Mouse (Mus musculus) retina, postnatal 7 days (tissue): ENCODE measurements around the gene Stx7.
A peak's percentile ranks its signal among the peaks of the same experiment; 100 is the strongest.
"Not testable (repeated sequence)": the region's sequence is repeated elsewhere in the genome, so short reads cannot be mapped to it uniquely, and the experiment has no call there.

ENCODE experiments used
- DNase-seq: peaks from one replicate; pipeline ENCODE4 v3.0.0-alpha.2; 2012; ENCODE audit warnings: low read depth, low spot score

The Stx7 gene

DNA sequence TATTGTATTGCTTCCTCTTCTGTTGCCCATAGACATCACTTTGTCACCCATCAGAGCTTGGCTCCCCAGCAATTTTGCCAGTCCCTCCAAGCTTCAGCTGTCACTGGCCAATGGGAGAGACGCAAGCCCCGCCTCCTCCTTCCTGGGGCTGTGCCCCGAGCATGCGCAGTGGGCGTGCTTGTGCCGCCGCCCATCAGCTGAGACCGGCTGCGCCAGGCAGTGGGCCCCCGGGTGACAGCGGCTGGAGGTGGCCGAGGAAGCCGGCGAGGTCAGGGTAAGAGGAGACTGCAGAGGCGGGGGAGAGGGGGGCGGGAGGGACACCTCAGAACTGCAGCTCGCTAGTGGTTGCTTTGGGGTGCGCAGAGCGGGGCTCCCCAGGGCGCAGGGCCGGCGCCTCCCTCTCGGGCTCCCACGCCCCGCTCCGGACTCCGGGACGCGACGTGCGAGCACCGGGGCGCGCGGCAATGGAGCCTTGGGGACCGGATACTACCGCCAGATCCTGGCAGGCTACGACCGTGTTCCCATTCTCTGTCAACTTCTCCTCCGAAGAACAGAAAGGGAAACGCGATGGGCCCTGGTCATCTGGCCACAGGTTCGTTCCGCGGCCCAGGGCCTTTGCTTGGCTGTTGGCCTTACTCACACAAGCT lies at the start of gene Stx7:
TSS of gene Stx7 (plus strand) at position 168 of the 647 bp plus-strand sequence.
- peak; percentile 83 for DNase-seq

DNA sequence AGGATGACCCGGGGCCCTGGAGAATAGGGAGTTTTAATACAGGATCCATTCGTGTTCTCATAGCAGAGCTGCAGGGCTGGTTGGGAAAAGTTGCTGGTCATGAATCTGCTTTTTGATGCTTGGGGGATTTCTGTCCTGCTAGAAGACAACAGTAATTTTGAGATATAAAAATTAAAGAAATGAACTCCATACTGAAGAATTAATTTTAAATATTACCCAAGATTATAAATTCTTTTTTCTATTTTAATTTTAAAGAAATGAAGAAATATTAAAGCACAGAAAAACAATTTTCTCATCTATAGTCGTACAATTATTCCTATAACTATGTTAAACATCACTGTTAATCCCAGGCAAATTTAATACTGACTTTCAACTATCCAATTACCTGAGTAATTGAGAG lies 47.3 kb upstream of the Stx7 start, which contains the start of gene Taar8c:
TSS of gene Taar8c (minus strand) at position 101 of the 400 bp plus-strand sequence.
- not testable (repeated sequence) for DNase-seq

DNA sequence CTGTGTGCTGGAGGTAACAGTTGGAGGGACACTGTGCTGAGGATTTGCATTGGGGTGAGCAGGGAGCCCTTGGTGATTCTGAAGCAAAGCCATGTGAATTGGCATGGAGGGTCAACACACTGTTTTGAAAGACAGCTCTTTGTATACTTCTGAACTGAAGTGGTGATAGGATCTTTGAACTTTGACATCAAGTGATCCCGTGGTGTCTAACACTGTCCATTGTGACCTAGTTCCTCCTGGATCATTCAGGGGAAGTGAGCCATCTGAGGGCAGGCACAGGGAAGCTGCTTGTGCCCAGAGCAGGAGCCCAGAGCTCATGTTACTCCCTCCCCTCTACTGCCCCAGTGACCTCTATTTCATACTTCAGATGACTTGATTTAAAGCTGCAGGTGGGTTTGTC lies 45.8 kb upstream of the Stx7 start:
- not testable (repeated sequence) for DNase-seq

DNA sequence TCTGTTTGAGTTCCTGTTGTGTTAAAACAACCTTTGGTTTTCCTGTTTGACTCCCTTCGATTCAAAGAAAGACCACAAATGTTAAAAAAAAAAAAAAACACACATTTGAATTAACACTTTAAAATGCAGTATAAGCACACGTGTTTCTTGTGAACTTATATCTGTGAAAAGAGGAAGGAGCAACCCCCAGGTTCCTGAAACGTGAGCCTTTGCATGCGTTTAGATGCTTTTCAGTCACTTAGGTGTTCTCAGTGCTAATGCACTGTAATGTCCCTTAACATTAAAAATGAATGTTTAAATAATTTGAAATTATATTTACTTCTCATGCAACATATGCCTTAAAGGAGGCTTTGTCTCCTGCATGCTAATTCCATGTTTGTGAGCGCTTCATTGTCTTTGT lies 41.4 kb upstream of the Stx7 start:
- DNase-seq, result no peak

DNA sequence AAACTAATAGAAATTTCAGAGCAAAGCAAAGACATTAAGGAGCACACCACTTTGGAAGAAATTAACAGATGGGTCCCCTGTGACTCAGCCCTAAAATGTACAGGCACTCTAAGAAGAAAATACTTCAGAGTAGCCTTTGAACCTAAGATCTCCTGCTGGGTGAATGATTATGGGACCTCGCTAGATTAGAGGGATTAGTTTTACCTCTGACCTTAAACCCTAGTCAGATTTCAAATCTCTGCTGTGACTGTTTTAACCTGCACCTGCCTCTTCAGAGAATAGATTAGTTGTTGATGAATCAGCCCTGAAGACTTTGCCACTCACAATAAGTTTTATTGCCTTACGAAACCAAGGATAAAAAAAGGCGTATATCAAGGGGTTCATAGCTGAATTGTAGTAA lies 40.9 kb upstream of the Stx7 start:
- no peak for DNase-seq

DNA sequence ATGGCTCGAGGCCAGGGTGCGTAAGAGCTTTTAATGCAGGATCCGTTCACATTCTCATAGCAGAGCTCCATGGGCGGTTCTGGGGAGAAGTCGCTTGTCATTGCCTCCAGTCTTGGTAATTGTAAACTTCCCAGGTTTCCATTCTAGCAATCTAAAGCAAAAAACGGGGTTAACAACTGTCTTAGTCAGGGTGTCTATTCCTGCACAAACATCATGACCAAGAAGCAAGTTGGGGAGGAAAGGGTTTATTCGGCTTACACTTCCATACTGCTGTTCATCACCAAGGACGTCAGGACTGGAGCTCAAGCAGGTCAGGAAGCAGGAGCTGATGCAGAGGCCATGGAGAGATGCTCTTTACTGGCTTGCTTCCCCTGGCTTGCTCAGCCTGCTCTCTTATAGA lies 39.7 kb upstream of the Stx7 start, which contains the start of gene Taar9:
TSS of gene Taar9 (minus strand) at position 101 of the 400 bp plus-strand sequence.
- not testable (repeated sequence) for DNase-seq

DNA sequence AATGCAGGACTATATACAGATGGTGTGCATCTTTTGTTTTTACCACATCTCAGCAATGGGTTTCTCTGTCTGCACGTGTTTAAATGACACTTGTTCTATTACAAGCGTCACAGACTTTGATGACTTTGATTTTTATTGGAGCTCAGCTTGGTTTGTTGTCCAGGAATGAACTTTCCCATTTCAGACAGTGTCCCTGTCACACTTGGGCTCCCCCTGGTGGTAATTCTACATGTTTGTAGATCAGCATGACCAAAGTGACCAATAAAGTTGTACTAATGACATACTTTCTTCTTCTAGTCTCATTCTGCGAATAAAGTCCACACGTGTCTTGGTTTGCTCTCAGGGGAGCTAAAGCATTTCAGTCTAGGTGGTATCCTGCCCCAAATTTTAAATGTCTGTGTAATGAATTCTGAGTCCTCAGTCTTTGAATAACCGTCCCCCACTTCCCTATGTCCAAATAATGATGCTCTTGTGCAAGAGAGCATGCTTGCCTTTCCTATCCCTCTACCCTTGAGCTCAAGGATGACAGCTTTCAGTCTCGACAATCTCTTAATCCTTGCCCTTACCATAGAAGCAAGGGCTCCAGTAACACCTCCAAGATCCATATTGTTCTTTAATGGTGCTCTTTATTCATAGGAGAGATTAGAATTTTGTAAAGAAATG lies 37.9 kb upstream of the Stx7 start:
- DNase-seq, result peak; percentile 49

DNA sequence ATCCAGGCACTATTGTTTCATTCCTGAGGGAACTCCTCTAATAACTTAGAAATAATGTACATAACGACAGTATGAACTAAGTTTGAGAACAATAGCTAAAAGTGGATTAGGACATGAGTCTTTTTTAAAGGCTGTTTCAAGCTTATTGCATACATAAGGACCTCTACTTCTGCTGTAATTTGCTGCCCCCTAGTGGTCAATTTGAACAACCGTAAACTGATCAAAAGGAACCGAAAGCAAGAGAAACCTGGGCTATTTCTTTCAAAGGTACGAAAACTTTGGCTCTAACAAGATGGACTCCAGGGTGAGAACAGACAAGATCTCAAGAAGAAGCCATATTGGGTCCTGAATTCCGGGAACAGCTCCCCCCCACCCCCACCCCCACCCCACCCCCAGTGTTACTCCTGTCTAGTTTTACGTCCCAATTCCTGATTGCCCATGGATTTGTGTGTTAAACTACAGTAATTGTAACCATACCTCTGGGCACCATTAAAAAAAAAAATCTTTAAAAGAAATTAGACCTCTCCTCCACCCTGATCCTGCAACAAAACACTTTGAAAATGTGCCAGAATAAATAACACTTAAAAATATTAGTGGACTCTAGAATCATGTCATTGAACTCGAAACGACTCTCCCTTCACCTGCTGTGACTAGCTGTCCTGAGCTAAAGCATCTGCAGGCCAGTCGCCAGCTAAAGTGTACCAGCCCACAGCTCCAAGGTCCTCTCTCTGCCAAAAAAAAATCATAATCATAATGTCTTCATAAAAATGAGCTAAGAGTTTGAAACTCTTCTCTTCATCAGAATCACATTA lies 17.4 kb upstream of the Stx7 start:
- peak; percentile 52 for DNase-seq

DNA sequence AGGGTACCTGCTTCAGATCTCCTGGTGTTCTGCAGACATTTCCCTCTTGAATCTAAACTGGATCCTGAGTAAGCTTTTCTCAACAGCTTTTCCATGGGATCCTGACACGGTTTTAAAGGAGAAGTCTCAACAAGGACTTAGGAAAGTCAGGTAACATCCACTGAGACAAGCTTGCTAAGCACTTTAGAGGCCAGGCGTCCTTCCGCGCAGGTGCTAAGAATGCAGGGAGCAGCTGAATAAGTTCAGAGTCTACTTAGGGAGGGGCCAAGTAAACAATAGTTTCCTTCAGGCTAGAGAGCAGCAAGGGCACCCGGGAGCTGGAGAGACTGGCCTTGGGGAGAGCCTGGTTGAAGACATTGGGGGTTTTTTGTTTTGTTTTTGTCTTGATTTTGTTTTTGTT lies 16.8 kb upstream of the Stx7 start:
- DNase-seq, result no peak

DNA sequence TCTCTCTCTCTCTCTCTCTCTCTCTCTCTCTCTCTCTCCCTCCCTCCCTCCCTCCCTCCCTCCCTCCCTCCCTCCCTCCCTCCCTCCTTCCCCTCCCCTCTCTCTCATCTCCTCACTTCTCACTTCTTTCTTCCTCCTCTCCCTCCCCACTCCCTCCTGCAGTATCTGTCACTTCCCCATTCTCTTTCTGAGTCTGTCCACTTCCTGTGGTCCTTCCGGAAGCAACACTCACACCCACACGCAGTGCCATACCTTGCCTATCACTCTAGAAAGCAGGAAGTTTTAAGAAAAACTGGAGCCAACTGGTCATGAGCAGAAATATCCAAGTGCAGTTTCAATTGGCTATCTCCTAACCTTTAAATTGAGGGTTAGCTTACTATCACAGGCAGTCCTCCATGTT lies 16.0 kb upstream of the Stx7 start:
- DNase-seq, result no peak

DNA sequence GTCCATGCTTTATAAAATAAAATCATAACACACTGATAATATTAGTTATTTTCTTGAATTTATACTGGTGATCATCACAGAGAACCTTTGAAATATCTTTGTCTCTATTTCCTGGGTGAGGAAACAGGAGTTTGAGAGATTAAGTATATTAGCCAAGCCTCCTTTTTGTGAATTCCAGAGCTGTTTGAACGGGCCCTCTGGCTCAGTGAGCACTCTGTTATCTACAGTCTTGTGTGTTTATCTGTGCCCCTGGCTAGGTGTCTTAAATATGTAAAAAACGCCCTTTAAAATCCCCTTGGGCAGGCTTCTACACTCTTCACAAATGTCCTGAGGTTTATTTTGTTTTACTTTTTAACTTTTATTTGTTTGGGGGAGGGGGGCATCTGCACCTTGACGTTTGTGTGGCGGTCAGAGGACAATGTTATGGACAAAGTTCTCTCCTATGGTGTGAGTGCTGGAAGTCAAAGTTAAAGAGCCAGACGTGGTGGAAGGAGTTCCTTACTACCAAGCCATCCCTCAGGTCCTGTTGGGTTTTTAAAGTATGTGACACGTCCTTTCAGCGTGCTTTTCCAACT lies 14.9 kb upstream of the Stx7 start:
- no peak for DNase-seq

DNA sequence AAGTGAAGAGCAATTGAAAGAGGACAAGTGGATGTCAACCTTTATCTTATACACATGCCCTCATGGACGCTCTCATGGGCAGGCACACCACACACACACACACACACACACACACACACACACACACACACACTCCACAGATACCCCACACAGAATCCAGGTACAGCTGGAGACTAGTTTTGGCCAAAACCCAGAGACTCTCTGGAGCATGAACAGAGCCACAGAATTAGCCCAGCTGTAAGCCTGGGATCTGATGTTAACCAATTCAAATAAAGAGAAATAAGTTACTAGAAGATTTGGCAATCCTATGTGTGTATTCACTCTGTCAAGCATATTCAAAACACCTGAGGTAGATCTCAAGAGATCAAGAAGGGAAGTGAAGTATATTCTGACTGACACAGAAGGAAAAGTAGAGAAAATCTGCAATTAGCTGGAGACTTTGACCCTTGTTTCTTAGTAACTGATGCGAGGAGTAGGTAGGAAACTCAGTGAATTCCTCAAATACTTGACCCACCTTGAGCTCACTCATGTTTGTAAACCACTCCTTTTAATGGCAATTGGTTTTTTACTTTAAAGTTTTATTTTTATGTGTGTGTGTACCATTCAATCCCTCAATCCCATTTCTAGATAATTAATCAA lies 10.4 kb upstream of the Stx7 start:
- no peak for DNase-seq

DNA sequence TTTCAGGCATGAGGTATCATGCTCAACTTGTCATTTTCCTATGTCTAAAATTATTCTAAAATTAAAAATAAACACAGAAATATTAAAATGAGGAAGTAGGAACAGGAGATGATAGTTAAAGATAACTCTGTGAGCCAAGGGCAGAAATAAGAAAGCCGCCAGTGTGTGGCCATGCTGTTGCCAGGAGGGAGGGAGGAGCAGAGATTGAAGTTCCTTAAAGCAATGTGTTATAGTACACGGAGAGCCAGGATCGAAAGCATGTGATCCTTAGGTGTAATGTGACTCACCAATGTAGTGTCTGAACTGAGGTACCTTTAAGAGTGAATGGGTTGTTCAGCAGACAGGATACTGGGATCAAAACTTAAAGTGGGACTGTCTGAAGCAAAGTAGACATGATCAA lies 6.4 kb upstream of the Stx7 start:
- no peak for DNase-seq

DNA sequence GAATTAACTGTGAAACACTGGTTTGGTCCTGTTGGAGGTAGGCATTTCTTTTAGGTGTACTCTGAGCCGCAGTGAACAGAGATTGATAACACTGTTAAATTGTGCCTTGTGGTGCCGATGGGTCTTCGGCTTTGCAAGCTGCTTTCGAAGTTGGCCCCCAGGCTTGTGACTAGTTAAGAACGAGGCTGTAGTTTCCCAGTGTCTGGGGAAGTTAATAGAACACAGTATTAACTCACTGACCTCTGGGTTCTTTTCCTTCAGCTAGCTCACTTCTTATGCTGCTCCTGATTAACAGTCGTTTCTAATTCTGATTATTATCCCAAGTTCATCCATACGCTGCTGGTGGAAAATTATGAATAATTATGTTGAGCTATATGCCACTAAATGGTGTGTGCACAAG lies 984 bp downstream of the Stx7 start:
- DNase-seq, result no peak

DNA sequence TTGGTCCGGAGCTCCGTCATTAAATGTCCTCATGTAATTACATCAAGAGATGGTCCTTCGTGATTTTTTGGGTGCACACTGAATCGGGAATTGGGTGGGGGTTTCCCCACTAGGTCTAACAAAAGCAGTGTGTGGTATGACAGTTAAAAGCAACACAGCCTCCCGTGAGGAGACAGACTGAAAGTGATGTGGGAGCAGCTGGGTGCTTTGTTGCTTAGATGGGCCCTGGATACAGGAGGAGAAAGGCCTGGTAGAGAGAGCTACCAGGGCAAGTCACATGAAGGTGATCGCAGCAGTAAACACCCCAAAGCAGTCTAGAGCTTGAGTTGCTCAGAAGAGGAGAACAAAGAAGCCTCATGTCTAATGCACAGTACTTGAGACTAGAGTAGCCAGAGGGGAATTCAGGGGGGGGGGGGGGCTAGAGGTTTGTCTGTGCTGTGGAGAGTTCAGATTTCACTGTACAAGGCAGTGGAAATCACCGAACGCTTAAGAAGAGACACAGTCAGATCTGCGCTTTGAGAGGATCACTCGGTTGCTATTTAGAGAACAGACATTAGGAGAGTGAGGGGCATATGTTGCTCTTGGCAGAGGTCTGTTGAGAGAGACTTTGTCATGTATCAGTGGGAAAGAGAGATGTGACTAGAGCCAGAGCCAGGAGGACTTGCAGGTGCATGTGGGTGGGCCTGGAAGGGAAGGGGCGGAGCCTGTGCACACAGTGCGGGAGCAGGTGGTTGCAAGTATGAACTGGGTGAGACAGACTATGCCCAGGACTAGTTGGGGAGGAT lies 9.6 kb downstream of the Stx7 start:
- no peak for DNase-seq

DNA sequence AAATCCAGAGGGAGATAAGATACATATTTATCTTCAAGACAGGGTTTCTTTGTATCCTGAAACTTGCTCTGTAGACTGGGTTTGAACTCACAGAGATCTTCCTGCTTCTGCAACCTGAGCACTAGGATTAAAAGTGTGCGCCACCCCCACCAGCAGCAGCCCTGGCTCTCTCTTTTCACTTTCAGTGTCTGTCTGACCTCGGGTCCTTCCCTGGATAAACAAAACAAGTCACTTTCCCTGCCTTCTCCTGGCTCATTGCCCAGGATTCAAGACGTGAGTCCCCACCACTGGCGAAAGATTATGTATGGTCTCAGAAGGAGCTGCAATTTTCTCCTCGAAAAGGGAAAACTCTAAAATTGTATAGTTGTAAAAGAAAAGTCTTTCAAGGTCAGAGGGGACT lies 10.5 kb downstream of the Stx7 start:
- no peak for DNase-seq

DNA sequence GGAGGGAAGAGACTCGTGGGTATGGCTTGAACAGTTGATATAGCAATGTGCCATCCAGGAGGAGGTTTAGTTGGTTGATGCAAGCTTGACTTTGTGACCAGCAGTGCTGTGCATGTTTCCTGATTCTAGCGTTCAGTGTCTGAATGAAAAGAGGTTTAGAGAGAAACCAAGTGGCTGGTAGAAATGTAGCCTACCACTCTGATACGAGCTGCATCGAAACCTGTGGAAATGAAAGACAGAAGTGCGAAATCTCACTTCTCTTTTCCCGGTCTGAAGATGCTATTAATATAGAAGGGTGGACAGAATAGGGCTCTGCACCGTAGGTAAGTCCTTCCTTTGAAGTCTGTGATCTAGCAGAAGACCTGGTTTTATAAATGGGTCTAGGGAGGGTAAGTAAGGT lies 11.2 kb downstream of the Stx7 start:
- no peak for DNase-seq

DNA sequence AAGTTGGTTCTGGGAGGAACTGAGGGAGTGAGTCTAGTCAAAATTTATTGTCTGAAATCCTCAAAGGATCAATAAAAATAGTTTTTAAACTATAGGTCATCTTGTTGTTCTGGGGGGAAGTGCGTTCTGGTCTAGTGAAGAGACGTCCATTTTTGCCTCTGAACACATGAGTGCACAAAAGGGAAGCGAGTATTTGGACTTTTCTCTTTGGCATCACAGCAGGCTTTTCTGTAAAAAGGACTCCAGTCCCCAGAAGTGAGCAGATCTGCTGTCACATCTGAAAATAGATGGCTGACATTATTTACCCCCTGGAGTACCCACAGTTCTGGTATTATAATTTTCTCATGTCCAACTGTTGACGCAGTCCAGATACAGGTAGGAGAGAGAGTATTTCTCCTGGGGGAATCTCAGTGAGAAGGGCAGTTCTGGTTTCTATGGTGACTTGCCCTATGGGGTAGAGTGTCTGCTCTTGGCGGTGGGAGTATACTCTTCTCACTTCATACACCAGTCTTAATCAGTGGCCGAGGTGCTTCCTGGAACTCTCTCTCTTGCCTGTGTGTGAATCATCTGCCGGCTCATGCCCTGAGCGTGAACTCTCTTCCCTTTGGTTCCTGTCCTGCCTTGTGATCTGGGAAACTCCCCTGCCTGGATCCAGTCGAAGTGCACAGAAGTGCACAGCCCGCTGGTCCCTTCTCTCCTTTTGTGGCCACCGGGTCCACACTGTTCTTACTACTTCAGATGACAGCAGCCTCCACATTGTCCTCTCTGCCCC lies 15.2 kb downstream of the Stx7 start:
- DNase-seq, result no peak

DNA sequence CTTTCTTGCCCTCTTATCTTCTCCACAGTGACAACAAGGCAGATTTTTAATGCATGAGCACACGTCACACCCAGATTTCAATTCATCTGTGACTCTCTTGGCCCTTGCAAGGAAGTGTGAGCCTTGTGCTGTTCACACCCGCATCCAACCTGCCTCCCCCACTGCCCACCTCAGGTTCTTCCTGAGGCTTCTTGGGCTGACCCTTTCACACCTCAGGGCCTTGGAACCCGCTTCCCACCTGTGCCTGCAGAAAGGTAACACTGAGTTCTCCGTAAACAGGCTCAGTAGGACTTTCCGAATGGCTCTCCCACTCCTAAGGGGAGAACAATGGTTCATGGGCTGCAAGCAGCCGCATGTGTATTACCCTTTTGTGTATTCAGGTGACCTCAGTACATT lies 15.8 kb downstream of the Stx7 start:
- no peak for DNase-seq

DNA sequence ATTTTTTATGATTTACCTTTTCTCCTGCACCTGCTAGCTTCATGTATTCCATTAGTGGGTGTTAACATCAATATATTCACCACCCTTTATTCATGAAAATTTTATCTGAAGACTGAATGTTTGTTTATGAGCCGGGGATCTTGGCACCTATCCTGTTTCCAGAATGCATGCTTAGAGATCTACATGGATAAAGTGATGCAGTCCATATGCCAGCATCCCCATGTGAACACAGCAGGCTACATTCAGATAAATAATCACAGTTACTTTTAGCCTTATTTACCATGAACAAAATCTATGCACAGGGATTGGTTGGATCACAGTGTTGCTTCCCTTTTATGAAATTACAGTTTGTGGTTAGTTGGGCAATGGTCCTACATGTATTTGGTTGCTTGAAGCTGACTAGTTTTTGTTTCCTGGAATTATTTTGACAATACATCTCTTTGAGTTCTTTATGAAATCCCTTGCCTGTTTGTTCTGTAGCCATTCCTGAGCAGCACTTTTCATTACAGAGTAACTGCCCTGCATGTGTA lies 16.5 kb downstream of the Stx7 start:
- DNase-seq, result no peak
